Mouse (Mus musculus) large intestine, adult 2 months (tissue): ENCODE data around the gene Cntf. TPM values are rescaled to one million over a fixed set of nuclear protein-coding genes. Genes with fewer than 3 reads are reported as not detected.
A peak's percentile ranks its signal among the peaks of the same experiment; 100 is the strongest.
"Not testable (repeated sequence)": the region's sequence is repeated elsewhere in the genome, so short reads cannot be mapped to it uniquely, and the experiment has no call there.

Source experiments
- DNase-seq: peaks from one replicate; pipeline ENCODE4 v3.0.0-alpha.2; 2012; ENCODE audit warnings: low read depth, low spot score
- whole genome bisulfite sequencing: fragments of 180-500 bp; shearing (Covaris S2); methylation state at CpG from one replicate; pipeline ENCODE4 v1.1.7; 2018; 5-methylcytosine and 5-hydroxymethylcytosine counted together
- polyA plus RNA-seq: library from polyadenylated mRNA; depleted of rRNA; stranded (reverse); fragments of >200 nt; gene quantifications from 2 replicates; pipeline ENCODE4 v1.2.3, GENCODE M21; 2012; rRNA removed

The Cntf gene
- polyA plus RNA-seq, 1 experiment, result 2.0 TPM

- no peak for DNase-seq
Observed at GRCm38 (mm10) chr19:12780437-12780836, 15.0 kb upstream of the Cntf start.

GRCm38 (mm10) chr19:12770888-12771287 is 5.5 kb upstream of the Cntf start:
- 16% methylated on average over 5 of the region's 5 CpGs for WGBS
- DNase-seq, result no peak

GRCm38 (mm10) chr19:12762212-12763130 is 3.0 kb downstream of the Cntf start:
- 60% methylated on average over 2 of the region's 2 CpGs for WGBS
- DNase-seq, result no peak

- DNase-seq, result no peak
- WGBS, result 74% methylated on average over 2 of the region's 2 CpGs
Observed at GRCm38 (mm10) chr19:12759656-12760055, 5.8 kb downstream of the Cntf start.

- DNase-seq, result no peak
- 81% methylated on average over 1 of the region's 1 CpGs for WGBS
Observed at GRCm38 (mm10) chr19:12758936-12759478, 6.4 kb downstream of the Cntf start.

- 80% methylated on average over 3 of the region's 3 CpGs for WGBS
- DNase-seq, result no peak
Observed at GRCm38 (mm10) chr19:12756286-12756685, 9.1 kb downstream of the Cntf start.

- DNase-seq, result no peak
- 78% methylated on average over 2 of the region's 2 CpGs for WGBS
Observed at GRCm38 (mm10) chr19:12731950-12732349, 33.5 kb downstream of the Cntf start.

- 84% methylated on average over 1 of the region's 1 CpGs for WGBS
- no peak for DNase-seq
Observed at GRCm38 (mm10) chr19:12731036-12731435, 34.4 kb downstream of the Cntf start.

GRCm38 (mm10) chr19:12725851-12726250 is 39.6 kb downstream of the Cntf start:
- 84% methylated on average over 1 of the region's 1 CpGs for WGBS
- no peak for DNase-seq

- peak; percentile 3 for DNase-seq
- WGBS, result 73% methylated on average over 3 of the region's 3 CpGs
Observed at GRCm38 (mm10) chr19:12722308-12722707, 43.1 kb downstream of the Cntf start.

GRCm38 (mm10) chr19:12721596-12721995 is 43.8 kb downstream of the Cntf start:
- DNase-seq, result not testable (repeated sequence)
- 91% methylated on average over 7 of the region's 7 CpGs for WGBS

- DNase-seq, result not testable (repeated sequence)
- WGBS, result 91% methylated on average over 5 of the region's 5 CpGs
Observed at GRCm38 (mm10) chr19:12720919-12721318, 44.5 kb downstream of the Cntf start.

GRCm38 (mm10) chr19:12720463-12720862 is 45.0 kb downstream of the Cntf start:
- DNase-seq, result no peak
- 38% methylated on average over 2 of the region's 2 CpGs for WGBS

- no peak for DNase-seq
- 70% methylated on average over 6 of the region's 6 CpGs for WGBS
Observed at GRCm38 (mm10) chr19:12719189-12719588, 46.2 kb downstream of the Cntf start.

Other genes starting within 250 kb of the Cntf start
- 2.2 and 2.8 TPM in 2 replicates for gene Fam111a, start 219.9 kb downstream of the Cntf start, polyA plus RNA-seq
- gene Gm4952, start 165.7 kb downstream of the Cntf start, polyA plus RNA-seq, result not detected in 2 replicates
- not detected in 2 replicates for gene Glyat, start 132.3 kb downstream of the Cntf start, polyA plus RNA-seq
- not detected in 2 replicates for gene Olfr1442, start 95.2 kb downstream of the Cntf start, polyA plus RNA-seq
- gene Olfr1443, start 87.5 kb downstream of the Cntf start, polyA plus RNA-seq, result not detected in 2 replicates
- not detected in 2 replicates for gene Keg1, start 69.8 kb downstream of the Cntf start, polyA plus RNA-seq
- 9.5 and 13.0 TPM in 2 replicates for gene Zfp91, start 30.5 kb upstream of the Cntf start, polyA plus RNA-seq
- 10.5 and 11.6 TPM in 2 replicates for gene Lpxn, start 30.6 kb upstream of the Cntf start, polyA plus RNA-seq
- gene Gm5244, start 81.0 kb upstream of the Cntf start, polyA plus RNA-seq, result not detected in 2 replicates
- gene Olfr1444, start 91.7 kb upstream of the Cntf start, polyA plus RNA-seq, result not detected in 2 replicates
- gene Olfr1445, start 118.2 kb upstream of the Cntf start, polyA plus RNA-seq, result not detected in 2 replicates
- gene Olfr1446, start 127.9 kb upstream of the Cntf start, polyA plus RNA-seq, result not detected in 2 replicates
- gene Olfr1447, start 138.1 kb upstream of the Cntf start, polyA plus RNA-seq, result not detected in 2 replicates
- gene Olfr1448, start 158.8 kb upstream of the Cntf start, polyA plus RNA-seq, result not detected in 2 replicates
- 0.09 TPM in 1 of 2 replicates, not detected in the other for gene Olfr1449, start 165.2 kb upstream of the Cntf start, polyA plus RNA-seq
- gene Olfr1450, start 184.6 kb upstream of the Cntf start, polyA plus RNA-seq, result not detected in 2 replicates
- not detected in 2 replicates for gene Olfr1451, start 229.4 kb upstream of the Cntf start, polyA plus RNA-seq